Mouse (Mus musculus): ENCODE measurements around the gene Stk11ip. TPM values are rescaled to one million over a fixed set of nuclear protein-coding genes. Genes with fewer than 3 reads are reported as not detected.
A peak's percentile ranks its signal among the peaks of the same experiment; 100 is the strongest.

Gene Stk11ip
- polyA plus RNA-seq, 1 experiment from 2014 or later, result 20.8 TPM

GRCm38 (mm10) chr1:75548083-75548482 lies 26.8 kb downstream of the Stk11ip start:
- no peak for ATAC-seq (ENCODE audit: borderline replicate concordance, extremely low read depth, low FRiP score, low TSS enrichment)
- WGBS, result 90% methylated on average over 3 of the region's 3 CpGs
- Histone ChIP-seq H3K9me3 (no peaks in the 10 kb centered on the region), H3K4me2 (no peak overlapping the region), H3K27me3 (peaks cover 5% of the 10 kb centered on the region; the same call in 1 of the 2 replicates), H3K9ac (no peak overlapping the region), H3K27ac (no peak overlapping the region), H3K4me3 (no peak overlapping the region), H3K36me3 (peaks cover 5% of the 10 kb centered on the region; the same call in 1 of the 2 replicates), H3K4me1 (peaks cover 11% of the 10 kb centered on the region)

GRCm38 (mm10) chr1:75548871-75549270 lies 27.5 kb downstream of the Stk11ip start:
- Histone ChIP-seq H3K9me3 (no peaks in the 10 kb centered on the region), H3K27me3 (peaks cover 5% of the 10 kb centered on the region; the same call in 1 of the 2 replicates), H3K4me1 (peaks cover 11% of the 10 kb centered on the region), H3K9ac (no peak overlapping the region), H3K27ac (no peak overlapping the region), H3K4me2 (no peak overlapping the region), H3K36me3 (peaks cover 5% of the 10 kb centered on the region; the same call in 1 of the 2 replicates), H3K4me3 (no peak overlapping the region)
- WGBS, result 85% methylated on average over 17 of the region's 17 CpGs
- no peak for ATAC-seq (ENCODE audit: borderline replicate concordance, extremely low read depth, low FRiP score, low TSS enrichment)

GRCm38 (mm10) chr1:75549289-75550279 lies 28.3 kb downstream of the Stk11ip start:
- H3K4me3 ChIP-seq, result no peak overlapping the region
- peaks cover 5% of the 10 kb centered on the region; the same call in 1 of the 2 replicates for H3K27me3 ChIP-seq
- H3K36me3 ChIP-seq, result peaks cover 5% of the 10 kb centered on the region; the same call in 1 of the 2 replicates
- no peak overlapping the region for H3K4me2 ChIP-seq
- H3K9ac ChIP-seq, result no peak overlapping the region
- H3K9me3 ChIP-seq, result no peaks in the 10 kb centered on the region
- H3K27ac ChIP-seq, result no peak overlapping the region
- peaks cover 11% of the 10 kb centered on the region for H3K4me1 ChIP-seq
- WGBS, result 63% methylated on average over 17 of the region's 17 CpGs
- no peak for ATAC-seq (ENCODE audit: borderline replicate concordance, extremely low read depth, low FRiP score, low TSS enrichment)

GRCm38 (mm10) chr1:75550586-75550985 lies 29.3 kb downstream of the Stk11ip start:
- H3K4me3 ChIP-seq, result no peak overlapping the region
- no peak overlapping the region for H3K4me2 ChIP-seq
- H3K27me3 ChIP-seq, result peaks cover 5% of the 10 kb centered on the region; the same call in 1 of the 2 replicates
- H3K27ac ChIP-seq, result no peak overlapping the region
- ATAC-seq (ENCODE audit: borderline replicate concordance, extremely low read depth, low FRiP score, low TSS enrichment), result no peak
- no peak overlapping the region for H3K9ac ChIP-seq
- 76% methylated on average over 15 of the region's 15 CpGs for WGBS
- no peaks in the 10 kb centered on the region for H3K9me3 ChIP-seq
- peaks cover 10% of the 10 kb centered on the region; the same call in 1 of the 2 replicates for H3K36me3 ChIP-seq
- peaks cover 11% of the 10 kb centered on the region for H3K4me1 ChIP-seq

DNA sequence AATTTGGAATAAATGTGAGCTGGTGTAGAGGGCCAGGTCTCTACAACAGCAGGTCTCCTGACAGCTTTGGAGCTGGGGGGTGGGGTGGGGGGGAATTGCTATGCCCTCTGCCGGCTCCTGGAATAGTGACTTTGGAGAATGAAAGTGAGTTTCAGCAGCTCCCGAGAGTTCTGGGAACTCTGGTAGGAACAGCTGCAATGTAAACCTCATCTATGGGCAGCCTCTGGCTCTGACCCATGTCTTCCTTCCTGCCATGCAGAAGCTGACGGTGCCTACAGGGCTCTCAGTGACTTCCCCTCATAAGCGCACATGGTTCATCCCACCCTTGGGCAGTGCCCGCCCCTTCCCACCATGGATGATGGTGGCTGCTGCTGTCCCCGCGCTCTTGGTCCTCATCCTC lies 34.4 kb downstream of the Stk11ip start:
- no peak for ATAC-seq (ENCODE audit: borderline replicate concordance, extremely low read depth, low FRiP score, low TSS enrichment)
- Histone ChIP-seq H3K36me3 (peaks cover 10% of the 10 kb centered on the region; the same call in 1 of the 2 replicates), H3K27ac (no peak overlapping the region), H3K9me3 (no peaks in the 10 kb centered on the region), H3K9ac (no peak overlapping the region), H3K4me1 (peaks cover 7% of the 10 kb centered on the region), H3K4me2 (no peak overlapping the region), H3K4me3 (no peak overlapping the region), H3K27me3 (peaks cover 3% of the 10 kb centered on the region; the same call in 1 of the 2 replicates)
- 86% methylated on average over 7 of the region's 7 CpGs for WGBS

DNA sequence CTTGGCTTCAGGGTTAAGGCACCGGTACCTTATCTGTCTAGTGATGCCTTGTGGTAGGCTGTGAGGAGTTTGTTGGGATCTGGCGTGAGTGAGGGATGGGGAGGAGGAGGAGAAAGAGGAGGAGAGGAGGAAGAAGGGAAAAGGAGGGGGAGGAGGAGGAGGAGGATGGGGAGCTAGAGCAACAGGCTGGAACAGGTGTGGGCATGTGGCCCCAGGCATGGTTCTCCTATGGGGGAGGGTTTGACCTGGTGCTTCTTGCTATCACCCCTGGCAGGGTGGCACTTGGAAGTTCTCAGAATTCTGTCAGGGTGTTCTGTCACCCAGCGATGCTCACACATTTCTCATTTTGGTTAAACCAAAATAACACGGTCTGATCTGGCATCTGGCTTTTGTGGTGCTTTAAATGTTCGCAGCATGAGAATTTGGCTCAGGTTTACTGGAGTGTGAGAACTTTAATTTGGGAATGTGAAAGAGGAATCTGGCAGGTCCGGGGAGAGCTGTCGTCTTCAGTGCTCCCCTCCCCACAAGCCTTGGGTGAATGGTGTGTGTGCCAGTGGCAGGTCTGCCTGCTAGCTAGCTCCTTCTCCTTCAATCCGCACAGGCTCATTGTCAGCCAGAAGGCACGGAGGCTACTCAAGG lies 34.9 kb downstream of the Stk11ip start:
- H3K4me3 ChIP-seq, result no peak overlapping the region
- peaks cover 7% of the 10 kb centered on the region for H3K4me1 ChIP-seq
- WGBS, result 77% methylated on average over 9 of the region's 9 CpGs
- no peak for ATAC-seq (ENCODE audit: borderline replicate concordance, extremely low read depth, low FRiP score, low TSS enrichment)
- H3K36me3 ChIP-seq, result peaks cover 10% of the 10 kb centered on the region; the same call in 1 of the 2 replicates
- H3K27me3 ChIP-seq, result peaks cover 3% of the 10 kb centered on the region; the same call in 1 of the 2 replicates
- no peak overlapping the region for H3K4me2 ChIP-seq
- no peaks in the 10 kb centered on the region for H3K9me3 ChIP-seq
- H3K27ac ChIP-seq, result no peak overlapping the region
- no peak overlapping the region for H3K9ac ChIP-seq

GRCm38 (mm10) chr1:75557041-75557440 lies 35.7 kb downstream of the Stk11ip start:
- ATAC-seq (ENCODE audit: borderline replicate concordance, extremely low read depth, low FRiP score, low TSS enrichment), result no peak
- no peak overlapping the region for H3K4me3 ChIP-seq
- peaks cover 3% of the 10 kb centered on the region; the same call in 1 of the 2 replicates for H3K27me3 ChIP-seq
- peaks cover 7% of the 10 kb centered on the region for H3K4me1 ChIP-seq
- H3K9ac ChIP-seq, result no peak overlapping the region
- WGBS, result 88% methylated on average over 7 of the region's 7 CpGs
- no peak overlapping the region for H3K27ac ChIP-seq
- 0 out of 2 replicates have a peak, but pooled peaks cover 5% of the 10 kb centered on the region for H3K36me3 ChIP-seq
- H3K9me3 ChIP-seq, result no peaks in the 10 kb centered on the region
- H3K4me2 ChIP-seq, result no peak overlapping the region

DNA sequence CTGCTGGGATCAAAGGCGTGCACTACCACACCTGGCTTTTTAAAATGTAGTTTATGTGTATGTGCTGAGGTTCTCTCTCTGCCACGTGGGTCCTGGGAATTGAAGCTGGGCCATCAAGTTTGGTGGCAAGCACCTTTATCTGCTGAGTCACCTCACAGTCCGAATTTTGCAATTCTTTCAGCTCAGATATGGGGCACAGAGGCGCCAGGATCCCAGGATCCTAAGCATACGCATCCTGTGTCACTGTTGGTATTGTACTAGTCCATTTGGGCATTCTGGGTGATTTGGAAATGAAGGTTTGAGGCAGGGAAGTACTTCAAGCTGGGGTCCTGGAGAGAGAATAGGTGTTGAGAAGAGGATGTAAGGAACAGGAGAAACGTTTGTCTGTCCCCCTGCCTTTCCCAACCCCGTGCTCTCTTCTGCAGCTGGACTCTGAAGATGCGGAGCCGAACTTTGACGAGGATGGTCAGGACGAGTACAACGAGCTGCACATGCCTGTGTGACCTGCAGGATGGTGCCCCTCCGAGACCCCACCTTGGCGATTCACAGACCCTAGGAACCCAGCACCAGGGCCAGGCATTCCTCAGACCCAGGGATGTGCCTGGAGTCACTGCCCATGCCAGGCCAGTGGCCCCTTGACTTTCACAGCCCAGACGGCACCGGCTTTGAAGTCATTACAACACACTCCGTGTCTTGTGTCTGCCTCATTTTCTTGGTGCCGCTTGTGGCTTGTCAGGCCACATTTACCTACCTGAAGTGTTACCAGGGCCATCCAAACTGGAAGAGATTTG lies 37.3 kb downstream of the Stk11ip start:
- H3K4me3 ChIP-seq, result no peak overlapping the region
- H3K9ac ChIP-seq, result no peak overlapping the region
- peak overlapping the region; percentile 64 for H3K27ac ChIP-seq
- no peak overlapping the region for H3K4me2 ChIP-seq
- no peaks in the 10 kb centered on the region for H3K9me3 ChIP-seq
- peaks cover 7% of the 10 kb centered on the region for H3K4me1 ChIP-seq
- WGBS, result 78% methylated on average over 18 of the region's 18 CpGs
- peaks cover 3% of the 10 kb centered on the region; the same call in 1 of the 2 replicates for H3K27me3 ChIP-seq
- H3K36me3 ChIP-seq, result 0 out of 2 replicates have a peak, but pooled peaks cover 5% of the 10 kb centered on the region
- ATAC-seq (ENCODE audit: borderline replicate concordance, extremely low read depth, low FRiP score, low TSS enrichment), result no peak

GRCm38 (mm10) chr1:75559212-75559925 lies 38.0 kb downstream of the Stk11ip start:
- peak overlapping the region; percentile 26; the same call in 1 of the 2 replicates for H3K9ac ChIP-seq
- peak; percentile 95 for ATAC-seq (ENCODE audit: borderline replicate concordance, extremely low read depth, low FRiP score, low TSS enrichment)

DNA sequence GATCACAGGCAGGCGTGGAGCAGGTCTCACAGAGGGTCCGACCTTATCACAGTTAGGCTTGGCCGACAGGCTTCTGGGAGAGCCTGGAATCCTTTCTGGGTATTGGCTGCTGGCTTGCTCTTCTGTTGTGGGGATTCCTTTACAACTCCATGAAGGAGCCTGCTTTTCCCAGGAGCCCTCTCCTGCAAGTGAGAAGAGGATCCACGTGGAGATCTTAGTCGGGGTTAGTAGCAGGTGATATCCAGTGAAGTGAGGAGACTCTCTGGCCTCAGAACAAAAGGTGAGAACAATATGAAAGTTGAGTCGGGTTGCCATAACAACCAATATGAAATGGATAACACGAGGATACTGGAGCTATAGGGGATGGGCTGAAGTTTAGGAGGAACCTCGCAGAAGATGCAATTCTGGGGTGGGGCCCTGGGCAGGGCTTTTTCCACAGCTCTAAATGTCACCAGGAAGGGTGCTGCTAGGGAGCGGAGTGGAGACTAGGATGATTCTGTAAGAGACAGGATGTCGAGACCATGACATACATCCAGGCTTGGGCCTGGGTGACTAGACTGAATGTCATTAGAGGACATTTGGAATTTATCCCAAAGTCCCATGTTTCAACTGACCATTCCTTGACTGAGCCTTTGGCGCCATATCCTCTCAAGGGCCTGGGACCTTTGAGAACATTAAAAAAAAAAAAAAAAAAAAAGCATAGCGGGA lies 39.0 kb downstream of the Stk11ip start:
- no peak overlapping the region for H3K4me2 ChIP-seq
- ATAC-seq (ENCODE audit: borderline replicate concordance, extremely low read depth, low FRiP score, low TSS enrichment), result no peak
- H3K9me3 ChIP-seq, result no peaks in the 10 kb centered on the region
- H3K36me3 ChIP-seq, result 0 out of 2 replicates have a peak, but pooled peaks cover 1% of the 10 kb centered on the region
- H3K27me3 ChIP-seq, result peaks cover 3% of the 10 kb centered on the region; the same call in 1 of the 2 replicates
- H3K4me3 ChIP-seq, result no peak overlapping the region
- no peak overlapping the region for H3K27ac ChIP-seq
- 0 out of 2 replicates have a peak overlapping the region, but pooled peaks have one; percentile 26 for H3K9ac ChIP-seq
- peaks cover 7% of the 10 kb centered on the region for H3K4me1 ChIP-seq
- WGBS, result 75% methylated on average over 12 of the region's 12 CpGs

More at GRCm38 (mm10) chr1:75559212-75559925, 38.0 kb downstream of the Stk11ip start:
- 0 out of 2 replicates have a peak, but pooled peaks cover 5% of the 10 kb centered on the region for H3K36me3 ChIP-seq
- H3K27ac ChIP-seq, result peak overlapping the region; percentile 64
- 5% methylated on average over 17 of the region's 17 CpGs for WGBS
- H3K27me3 ChIP-seq, result peaks cover 3% of the 10 kb centered on the region; the same call in 1 of the 2 replicates
- H3K4me2 ChIP-seq, result peak overlapping the region; percentile 54
- H3K4me1 ChIP-seq, result peaks cover 7% of the 10 kb centered on the region
- H3K4me3 ChIP-seq, result peak overlapping the region; percentile 16; the same call in 1 of the 2 replicates
- H3K9me3 ChIP-seq, result no peaks in the 10 kb centered on the region
